Mouse (Mus musculus): Measurements from ENCODE around the gene Uhrf1. TPM values are rescaled to one million over a fixed set of nuclear protein-coding genes. Genes with fewer than 3 reads are reported as not detected.

Gene Uhrf1
- total RNA-seq, 2 experiments from 2014 or later: 4.8 to 12.2 TPM

GRCm38 (mm10) chr17:56292531-56293222 is 10.4 kb upstream of the Uhrf1 start, which contains the start of gene Plin3:
TSS of gene Plin3 (minus strand) at chr17:56292873.
- intact Hi-C loops (cut with DNase I): loop anchor here (2.0 kb wide), 1 partner anchor 58 kb away; no protein-coding TSS in a partner anchor
- DNase-seq: peak in 1 of 2 experiments; percentile 51

GRCm38 (mm10) chr17:56293291-56293690 is 9.8 kb upstream of the Uhrf1 start:
- no peak for DNase-seq
- intact Hi-C loops (cut with DNase I): loop anchor here (2.0 kb wide), 1 partner anchor 58 kb away; no protein-coding TSS in a partner anchor

GRCm38 (mm10) chr17:56294241-56294640 is 8.9 kb upstream of the Uhrf1 start:
- intact Hi-C loops (cut with DNase I): no loop called here
- DNase-seq: no peak

GRCm38 (mm10) chr17:56296201-56296600 is 6.9 kb upstream of the Uhrf1 start:
- intact Hi-C loops (cut with DNase I): no loop called here
- no peak for DNase-seq

GRCm38 (mm10) chr17:56298238-56298637 is 4.9 kb upstream of the Uhrf1 start:
- DNase-seq: no peak
- intact Hi-C loops (cut with DNase I): no loop called here

GRCm38 (mm10) chr17:56300186-56300585 is 2.9 kb upstream of the Uhrf1 start, which contains the start of gene Arrdc5:
TSS of gene Arrdc5 (minus strand) at chr17:56300286.
- no peak for DNase-seq
- intact Hi-C loops (cut with DNase I): no loop called here

- intact Hi-C loops (cut with DNase I): no loop called here
- peak in 1 of 2 experiments; percentile 34 for DNase-seq
These were observed 641 bp upstream of the Uhrf1 start for GRCm38 (mm10) chr17:56302363-56302996.

GRCm38 (mm10) chr17:56303847-56304586 is 896 bp downstream of the Uhrf1 start:
- intact Hi-C loops (cut with DNase I): no loop called here
- peak; percentile 96 to 97 for DNase-seq

GRCm38 (mm10) chr17:56304718-56305117 is 1.6 kb downstream of the Uhrf1 start:
- intact Hi-C loops (cut with DNase I): no loop called here
- no peak for DNase-seq

GRCm38 (mm10) chr17:56305156-56305555 is 2.0 kb downstream of the Uhrf1 start:
- intact Hi-C loops (cut with DNase I): no loop called here
- DNase-seq: no peak

GRCm38 (mm10) chr17:56305826-56306225 is 2.7 kb downstream of the Uhrf1 start:
- DNase-seq: peak; percentile 37 to 44

GRCm38 (mm10) chr17:56308088-56308487 is 5.0 kb downstream of the Uhrf1 start:
- DNase-seq: no peak
- intact Hi-C loops (cut with DNase I): no loop called here

More at GRCm38 (mm10) chr17:56305826-56306225, 2.7 kb downstream of the Uhrf1 start:
- intact Hi-C loops (cut with DNase I): loop anchor here (2.0 kb wide), 1 partner anchor 15 kb away; no protein-coding TSS in a partner anchor

- intact Hi-C loops (cut with DNase I): no loop called here
- DNase-seq: no peak
These were observed 6.2 kb downstream of the Uhrf1 start for GRCm38 (mm10) chr17:56309191-56309945.

- intact Hi-C loops (cut with DNase I): no loop called here
- DNase-seq: no peak
These were observed 21.3 kb downstream of the Uhrf1 start for GRCm38 (mm10) chr17:56324419-56324818.

- peak; percentile 99 for DNase-seq
- intact Hi-C loops (cut with DNase I): no loop called here
These were observed 22.5 kb downstream of the Uhrf1 start, which contains the start of gene Kdm4b for GRCm38 (mm10) chr17:56325450-56326152. TSS of gene Kdm4b (plus strand) at chr17:56326062.

GRCm38 (mm10) chr17:56326153-56327147 is 23.3 kb downstream of the Uhrf1 start:
- intact Hi-C loops (cut with DNase I): no loop called here
- DNase-seq: no peak

- intact Hi-C loops (cut with DNase I): no loop called here
- no peak for DNase-seq
These were observed 26.1 kb downstream of the Uhrf1 start for GRCm38 (mm10) chr17:56329267-56329666.

- intact Hi-C loops (cut with DNase I): no loop called here
These were observed 27.2 kb downstream of the Uhrf1 start for GRCm38 (mm10) chr17:56330345-56330744.

More at GRCm38 (mm10) chr17:56330345-56330744, 27.2 kb downstream of the Uhrf1 start:
- DNase-seq: no peak
